Mouse (Mus musculus): ENCODE results near the gene Pwwp2a. TPM values are rescaled to one million over a fixed set of nuclear protein-coding genes. Genes with fewer than 3 reads are reported as not detected.
A peak's percentile ranks its signal among the peaks of the same experiment; 100 is the strongest.

The Pwwp2a gene
- 6.2 TPM for polyA plus RNA-seq (2012; fragmentation: generic; extraction: Trizol)
- long read RNA-seq, experiment 1, partial matches to known transcripts, result 0 of 2 reads
- long read RNA-seq, experiment 1, other reads (novel, unspliced or antisense), result 2 of 2 reads
- long read RNA-seq, experiment 2, partial matches to known transcripts, result 0 of 1 reads
- long read RNA-seq, experiment 2, other reads (novel, unspliced or antisense), result 1 of 1 reads

- peak within 1 kb of the TSS; percentile 71 for H3K4me3 ChIP-seq (ENCODE audit: insufficient read depth, poor library complexity, severe bottlenecking)
- no peaks in the 10 kb centered on the region for H3K27me3 ChIP-seq (ENCODE audit: control insufficient read depth, insufficient read depth, insufficient read length)
- peak within 1 kb of the TSS; percentile 93 for H3ac ChIP-seq (ENCODE audit: control insufficient read depth, insufficient read length, low read depth)
- H3K36me3 ChIP-seq (ENCODE audit: control insufficient read depth, insufficient read depth), result peaks cover 25% of the 10 kb centered on the region
- TF ChIP-seq CEBPB (IDR thresholded peaks at IDR 0.05; ENCODE audit: low read depth), result no peak
- TF ChIP-seq MYOD1 (IDR thresholded peaks at IDR 0.05; ENCODE audit: control insufficient read depth, insufficient read length, low read depth), result no peak
- no peak for TF ChIP-seq FOSL1 (IDR thresholded peaks at IDR 0.05; ENCODE audit: insufficient read depth, low read length, poor library complexity, severe bottlenecking)
- TF ChIP-seq CTCF (IDR thresholded peaks at IDR 0.05; ENCODE audit: control insufficient read depth, insufficient read depth, insufficient read length), result no peak
- TF ChIP-seq MYOG (IDR thresholded peaks at IDR 0.05; ENCODE audit: control insufficient read depth, extremely low read depth, insufficient read length), result no peak
- H3K79me2 ChIP-seq (ENCODE audit: control insufficient read depth, insufficient read depth), result peaks cover 46% of the 10 kb centered on the region
- H3K79me3 ChIP-seq (ENCODE audit: low read depth), result peaks cover 38% of the 10 kb centered on the region
Observed at GRCm38 (mm10) chr11:43681472-43682414, at the start of gene Pwwp2a. Pwwp2a (plus strand) TSS chr11:43681998.

GRCm38 (mm10) chr11:43632566-43632965, 49.2 kb upstream of the Pwwp2a start:
- H3K27me3 ChIP-seq (ENCODE audit: control insufficient read depth, insufficient read depth, insufficient read length), result no peaks in the 10 kb centered on the region
- H3ac ChIP-seq (ENCODE audit: control insufficient read depth, insufficient read length, low read depth), result no peak overlapping the region
- no peak overlapping the region for H3K4me3 ChIP-seq (ENCODE audit: insufficient read depth, poor library complexity, severe bottlenecking)
- H3K79me3 ChIP-seq (ENCODE audit: low read depth), result no peaks in the 10 kb centered on the region
- H3K36me3 ChIP-seq (ENCODE audit: control insufficient read depth, insufficient read depth), result no peaks in the 10 kb centered on the region
- H3K79me2 ChIP-seq (ENCODE audit: control insufficient read depth, insufficient read depth), result no peaks in the 10 kb centered on the region
- TF ChIP-seq MYOD1 (IDR thresholded peaks at IDR 0.05; ENCODE audit: control insufficient read depth, insufficient read length, low read depth) (no peak), CTCF (IDR thresholded peaks at IDR 0.05; ENCODE audit: control insufficient read depth, insufficient read depth, insufficient read length) (no peak), USF1 (IDR thresholded peaks at IDR 0.05; ENCODE audit: low read depth) (no peak), CEBPB (IDR thresholded peaks at IDR 0.05; ENCODE audit: low read depth) (no peak), MAX (IDR thresholded peaks at IDR 0.05) (no peak)

DNA sequence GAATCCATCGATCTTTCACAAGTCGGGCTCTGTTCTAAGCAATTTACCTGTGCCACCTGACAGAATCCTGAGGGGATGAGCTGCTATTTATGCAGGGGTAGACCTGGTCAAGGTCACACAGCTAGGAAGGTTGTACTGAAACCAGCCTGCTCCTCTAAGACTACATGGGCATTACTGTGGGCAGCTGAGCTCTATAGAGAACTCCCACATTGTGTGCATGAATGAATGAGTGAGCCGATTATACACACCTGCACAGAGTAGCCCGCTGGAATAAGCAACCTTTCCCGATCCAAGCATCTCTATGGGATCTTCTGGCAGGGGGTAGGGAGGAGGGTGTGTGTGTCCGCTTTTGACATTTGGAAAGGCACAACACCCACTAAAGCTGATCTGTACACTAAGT, 48.6 kb upstream of the Pwwp2a start:
- Histone ChIP-seq H3K4me3 (ENCODE audit: insufficient read depth, poor library complexity, severe bottlenecking) (no peak overlapping the region), H3ac (ENCODE audit: control insufficient read depth, insufficient read length, low read depth) (no peak overlapping the region), H3K27me3 (ENCODE audit: control insufficient read depth, insufficient read depth, insufficient read length) (no peaks in the 10 kb centered on the region), H3K36me3 (ENCODE audit: control insufficient read depth, insufficient read depth) (no peaks in the 10 kb centered on the region), H3K79me2 (ENCODE audit: control insufficient read depth, insufficient read depth) (no peaks in the 10 kb centered on the region), H3K79me3 (ENCODE audit: low read depth) (no peaks in the 10 kb centered on the region)
- no peak for TF ChIP-seq FOSL1 (IDR thresholded peaks at IDR 0.05; ENCODE audit: insufficient read depth, low read length, poor library complexity, severe bottlenecking)

DNA sequence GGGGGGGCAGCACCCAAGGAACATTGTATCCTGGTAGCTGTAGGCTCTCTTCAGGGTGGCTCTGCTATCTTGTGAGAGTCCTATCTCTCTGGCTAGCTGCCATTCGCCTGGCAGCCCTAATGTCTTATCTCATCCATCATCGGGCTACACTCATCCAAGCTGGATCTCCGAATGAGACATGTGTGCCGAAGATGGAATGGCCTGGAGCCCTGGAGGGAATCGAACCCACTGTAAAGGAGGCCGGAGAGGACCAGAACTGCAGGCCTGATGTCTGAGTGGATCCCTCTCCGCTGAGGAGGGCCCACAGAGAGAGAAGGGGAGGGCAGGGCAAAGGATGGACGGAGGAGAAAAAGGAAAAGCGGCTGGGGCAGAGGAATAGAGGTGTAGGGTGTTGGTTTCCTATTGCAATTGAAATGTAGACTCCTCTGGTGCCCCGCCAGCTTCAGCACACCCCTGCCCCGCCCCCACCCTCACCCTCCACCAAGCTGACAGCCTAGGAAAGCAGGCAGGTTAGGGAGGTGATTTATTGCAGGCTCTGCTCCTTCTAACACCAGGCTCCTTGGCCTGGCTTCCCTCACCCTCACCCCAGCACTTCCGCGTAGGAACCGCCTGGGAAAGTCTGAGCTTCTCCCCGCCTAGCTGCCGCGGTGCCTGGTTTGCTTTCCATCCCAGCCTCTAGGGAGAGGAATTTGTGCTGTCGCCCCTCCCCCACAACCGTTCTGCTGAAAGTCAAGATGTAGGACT, 48.0 kb upstream of the Pwwp2a start:
- TF ChIP-seq USF1 (IDR thresholded peaks at IDR 0.05; ENCODE audit: low read depth) (no peak), FOSL1 (IDR thresholded peaks at IDR 0.05; ENCODE audit: insufficient read depth, low read length, poor library complexity, severe bottlenecking) (no peak), MYOD1 (IDR thresholded peaks at IDR 0.05; ENCODE audit: control insufficient read depth, insufficient read length, low read depth) (no peak), MAX (IDR thresholded peaks at IDR 0.05) (no peak), MYOG (IDR thresholded peaks at IDR 0.05; ENCODE audit: control insufficient read depth, extremely low read depth, insufficient read length) (no peak), CTCF (IDR thresholded peaks at IDR 0.05; ENCODE audit: control insufficient read depth, insufficient read depth, insufficient read length) (no peak), CEBPB (IDR thresholded peaks at IDR 0.05; ENCODE audit: low read depth) (no peak)
- no peak overlapping the region for H3ac ChIP-seq (ENCODE audit: control insufficient read depth, insufficient read length, low read depth)
- H3K36me3 ChIP-seq (ENCODE audit: control insufficient read depth, insufficient read depth), result no peaks in the 10 kb centered on the region
- no peak overlapping the region for H3K4me3 ChIP-seq (ENCODE audit: insufficient read depth, poor library complexity, severe bottlenecking)
- no peaks in the 10 kb centered on the region for H3K79me3 ChIP-seq (ENCODE audit: low read depth)
- no peaks in the 10 kb centered on the region for H3K79me2 ChIP-seq (ENCODE audit: control insufficient read depth, insufficient read depth)
- H3K27me3 ChIP-seq (ENCODE audit: control insufficient read depth, insufficient read depth, insufficient read length), result no peaks in the 10 kb centered on the region

- Histone ChIP-seq H3ac (ENCODE audit: control insufficient read depth, insufficient read length, low read depth) (no peak overlapping the region), H3K79me2 (ENCODE audit: control insufficient read depth, insufficient read depth) (no peaks in the 10 kb centered on the region), H3K27me3 (ENCODE audit: control insufficient read depth, insufficient read depth, insufficient read length) (no peaks in the 10 kb centered on the region), H3K79me3 (ENCODE audit: low read depth) (no peaks in the 10 kb centered on the region), H3K4me3 (ENCODE audit: insufficient read depth, poor library complexity, severe bottlenecking) (no peak overlapping the region), H3K36me3 (ENCODE audit: control insufficient read depth, insufficient read depth) (no peaks in the 10 kb centered on the region)
- no peak for TF ChIP-seq MYOD1 (IDR thresholded peaks at IDR 0.05; ENCODE audit: control insufficient read depth, insufficient read length, low read depth)
- TF ChIP-seq MYOG (IDR thresholded peaks at IDR 0.05; ENCODE audit: control insufficient read depth, extremely low read depth, insufficient read length), result no peak
- TF ChIP-seq CEBPB (IDR thresholded peaks at IDR 0.05; ENCODE audit: low read depth), result no peak
- TF ChIP-seq FOSL1 (IDR thresholded peaks at IDR 0.05; ENCODE audit: insufficient read depth, low read length, poor library complexity, severe bottlenecking), result no peak
- TF ChIP-seq USF1 (IDR thresholded peaks at IDR 0.05; ENCODE audit: low read depth), result no peak
- no peak for TF ChIP-seq CTCF (IDR thresholded peaks at IDR 0.05; ENCODE audit: control insufficient read depth, insufficient read depth, insufficient read length)
- TF ChIP-seq MAX (IDR thresholded peaks at IDR 0.05), result no peak
Observed at GRCm38 (mm10) chr11:43636761-43637160, 45.0 kb upstream of the Pwwp2a start.
